Mouse (Mus musculus) lung, postnatal 14 days (tissue): ENCODE results near the gene Dkc1.
A peak's percentile ranks its signal among the peaks of the same experiment; 100 is the strongest.

Experiments used
- DNase-seq: peaks from one replicate; pipeline ENCODE4 v3.0.0; 2021

Dkc1 gene

DNA sequence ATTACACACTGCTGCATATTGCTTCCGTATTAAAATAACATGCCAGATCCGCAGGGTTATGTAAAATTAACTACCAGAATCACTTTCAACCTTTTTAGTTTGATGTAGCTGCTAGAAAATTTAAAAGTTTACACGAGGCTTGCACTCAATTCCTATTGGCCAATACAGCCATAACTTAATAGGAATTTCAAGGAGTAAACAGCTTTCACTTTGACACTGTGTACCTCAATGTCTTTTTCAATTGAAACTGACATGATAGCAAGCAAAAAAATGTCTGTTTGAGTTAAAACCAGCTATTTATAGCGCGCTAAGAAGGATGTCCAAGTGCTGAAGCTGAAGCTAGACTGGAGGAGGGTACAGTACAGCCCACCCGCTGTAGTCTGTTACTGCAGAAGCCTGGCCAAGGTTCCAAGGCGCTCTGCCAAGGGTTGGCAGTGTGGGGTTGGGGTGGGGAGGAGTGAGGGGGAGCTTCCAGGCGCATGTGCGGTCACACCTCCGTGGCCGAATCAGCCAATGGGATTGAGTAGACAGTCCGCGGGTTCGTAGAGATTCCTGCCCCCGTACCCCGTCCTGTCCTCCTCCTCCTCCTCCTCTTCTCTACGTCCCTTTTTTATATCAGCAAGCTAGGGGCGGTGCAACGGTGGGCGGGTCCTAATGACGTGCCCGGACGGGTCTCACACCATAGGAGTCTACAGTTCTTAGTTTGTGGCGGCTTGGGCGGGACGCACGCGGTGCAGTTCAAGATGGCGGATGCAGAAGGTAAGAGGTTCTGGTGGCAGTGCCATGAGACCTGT is at the start of gene Dkc1:
Dkc1 (plus strand) TSS at position 486 of the 794 bp plus-strand sequence.
- DNase-seq = peak; percentile 87

DNA sequence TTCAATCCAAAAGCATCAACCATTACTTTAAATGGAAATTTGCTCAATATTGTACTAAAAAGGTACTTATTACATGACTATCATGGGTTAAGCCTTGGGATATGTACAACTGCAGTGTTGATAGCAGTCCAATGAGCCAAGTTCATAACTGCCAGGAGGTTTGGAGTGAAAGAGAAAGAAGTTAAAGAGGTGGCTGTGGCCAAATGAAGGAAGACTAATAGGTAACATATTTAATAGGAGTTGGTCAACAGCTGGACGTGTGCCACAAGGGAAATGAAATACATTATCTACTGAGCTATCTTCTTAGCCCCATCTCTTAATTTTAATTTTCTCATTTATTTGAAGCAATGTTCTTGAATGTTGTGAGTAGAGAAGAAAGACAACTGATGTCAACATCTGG is 49.7 kb upstream of the Dkc1 start:
- no peak for DNase-seq

DNA sequence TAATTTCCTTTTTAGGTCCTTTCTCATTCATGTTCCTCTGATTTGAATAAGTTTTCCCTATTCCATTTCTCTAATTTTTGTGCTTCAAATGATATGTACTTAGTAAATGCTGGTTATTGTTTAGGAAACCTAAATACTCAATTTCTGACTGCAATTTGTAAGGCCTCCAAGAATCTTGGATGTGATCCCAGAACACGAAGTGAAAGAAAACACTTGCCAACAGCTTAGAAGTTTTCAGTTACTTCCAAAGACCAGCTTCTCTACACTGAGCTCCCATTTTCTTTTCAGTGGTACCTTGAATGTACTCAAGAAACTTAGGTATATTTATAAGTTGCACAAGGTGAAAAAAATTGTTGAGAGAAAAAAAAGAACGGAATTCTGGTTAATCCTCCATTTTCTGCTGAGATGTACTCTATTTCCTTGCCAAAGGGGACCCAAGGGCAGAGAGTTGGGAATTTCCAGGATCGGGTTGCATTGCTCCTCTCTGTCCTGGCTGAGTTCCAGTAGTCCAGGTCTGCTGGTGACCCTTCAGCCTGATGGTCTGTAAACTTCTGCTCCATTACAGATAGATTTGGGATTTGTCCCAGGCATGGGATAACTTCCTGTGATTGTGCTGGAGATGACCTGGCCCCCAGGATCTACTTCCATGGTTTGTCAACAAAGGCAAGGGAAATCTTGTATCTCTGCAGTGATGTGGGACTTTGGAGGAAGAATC is 48.6 kb upstream of the Dkc1 start:
- peak; percentile 22 for DNase-seq

DNA sequence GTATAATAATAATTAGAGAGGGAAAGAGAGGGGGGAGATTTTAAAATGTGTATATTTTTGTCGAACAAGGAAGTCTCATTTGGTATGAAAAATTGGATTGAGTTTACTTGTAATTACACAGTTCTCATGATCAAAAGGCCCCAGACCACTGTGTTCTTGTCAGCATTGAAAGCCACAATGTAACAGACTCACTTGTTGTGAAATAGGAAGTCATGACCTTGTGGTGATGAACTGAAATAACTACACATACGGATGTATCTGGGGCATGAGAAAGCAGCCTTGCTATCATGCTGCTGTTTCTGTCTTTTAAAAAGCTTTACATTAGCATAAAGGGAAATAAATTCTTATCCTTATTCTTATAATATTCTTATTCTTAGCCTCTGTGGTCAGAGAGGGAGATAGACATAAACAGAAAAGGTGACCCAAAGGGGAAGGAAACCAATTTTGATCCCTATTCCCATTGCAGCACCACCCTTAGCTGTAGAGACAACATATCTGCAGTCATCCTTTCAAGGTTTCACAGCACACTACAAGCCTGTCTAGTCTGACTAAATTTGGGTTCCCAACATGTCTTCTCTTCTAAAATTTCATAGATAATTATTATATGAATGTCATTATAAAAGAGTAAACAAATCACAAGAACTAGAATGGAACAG is 39.4 kb upstream of the Dkc1 start:
- no peak for DNase-seq

DNA sequence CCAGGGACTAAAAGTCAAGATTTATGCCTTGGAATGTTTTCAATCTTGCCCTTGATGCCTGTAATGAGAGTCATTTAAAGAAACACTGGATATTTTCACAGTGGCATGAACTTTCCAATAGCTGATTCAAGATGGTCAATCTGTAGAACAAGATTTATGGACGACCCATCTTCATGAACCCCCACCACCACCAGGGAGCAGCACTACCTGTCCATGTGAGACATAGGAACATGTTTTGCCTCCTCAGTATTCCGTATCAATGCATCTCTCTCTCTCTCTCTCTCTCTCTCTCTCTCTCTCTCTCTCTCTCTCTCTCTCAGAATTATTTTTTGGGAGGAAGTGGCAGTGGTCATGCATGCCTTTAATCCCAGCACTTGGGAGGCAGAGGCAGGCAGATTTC is 13.3 kb upstream of the Dkc1 start:
- DNase-seq = peak; percentile 13

GRCm38 (mm10) chrX:75083982-75084773 is 11.5 kb upstream of the Dkc1 start:
- peak; percentile 13 for DNase-seq

DNA sequence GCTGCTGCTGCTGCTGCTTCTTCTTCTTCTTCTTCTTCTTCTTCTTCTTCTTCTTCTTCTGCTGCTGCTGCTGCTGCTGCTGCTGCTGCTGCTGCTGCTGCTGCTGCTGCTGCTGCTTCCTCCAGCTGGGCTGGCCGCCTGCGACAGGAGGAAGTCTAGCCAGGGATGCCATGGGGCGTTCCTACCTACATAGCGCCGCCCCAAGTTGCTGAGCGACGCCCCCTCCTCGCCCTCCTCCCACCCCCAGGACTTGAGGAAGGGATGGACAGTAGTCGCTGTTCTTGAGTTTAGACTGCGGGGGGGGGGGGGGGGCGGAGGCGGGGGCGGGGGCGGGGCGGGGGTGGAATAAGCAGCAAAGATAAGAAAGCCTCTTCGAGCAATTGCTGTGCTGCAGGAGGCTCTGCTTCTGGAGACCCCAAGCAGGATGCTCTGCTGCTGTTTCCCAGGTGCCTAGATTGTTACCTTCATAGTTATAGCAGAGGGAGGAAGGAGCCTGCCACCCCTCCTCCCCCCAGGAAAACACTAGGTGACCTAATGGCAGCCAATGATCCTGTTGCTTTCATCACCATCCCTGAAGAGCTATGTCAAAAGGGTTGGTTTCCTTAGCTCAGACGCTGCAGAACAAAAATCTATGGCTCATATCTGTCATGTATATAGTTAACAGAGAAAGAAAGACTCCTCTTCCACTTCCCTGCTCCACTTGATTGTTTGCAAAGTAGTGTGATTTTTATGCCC is 10.7 kb upstream of the Dkc1 start, which contains the start of gene Gab3:
Gab3 (minus strand) TSS at position 685 of the 735 bp plus-strand sequence.
- DNase-seq = peak; percentile 62

DNA sequence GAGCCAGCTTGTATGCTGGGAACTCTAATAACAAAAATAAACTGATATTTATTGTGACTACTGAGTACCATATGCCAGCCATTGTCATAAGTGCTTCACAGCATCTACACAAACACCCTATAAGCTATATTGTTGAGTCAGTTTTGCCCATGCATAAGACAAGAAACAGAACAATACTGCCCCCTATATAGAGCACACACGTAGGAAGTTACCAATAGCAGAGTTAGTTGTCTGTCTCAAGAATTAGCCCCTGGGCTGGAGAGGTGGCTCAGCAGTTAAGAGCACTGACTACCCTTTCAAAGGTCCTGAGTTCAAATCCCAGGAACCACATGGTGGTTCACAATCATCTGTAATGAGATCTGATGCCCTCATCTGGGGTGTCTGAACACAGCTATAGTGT is 10.0 kb upstream of the Dkc1 start:
- DNase-seq = no peak

- DNase-seq = no peak
Measured at GRCm38 (mm10) chrX:75096163-75096770, 613 bp downstream of the Dkc1 start.

DNA sequence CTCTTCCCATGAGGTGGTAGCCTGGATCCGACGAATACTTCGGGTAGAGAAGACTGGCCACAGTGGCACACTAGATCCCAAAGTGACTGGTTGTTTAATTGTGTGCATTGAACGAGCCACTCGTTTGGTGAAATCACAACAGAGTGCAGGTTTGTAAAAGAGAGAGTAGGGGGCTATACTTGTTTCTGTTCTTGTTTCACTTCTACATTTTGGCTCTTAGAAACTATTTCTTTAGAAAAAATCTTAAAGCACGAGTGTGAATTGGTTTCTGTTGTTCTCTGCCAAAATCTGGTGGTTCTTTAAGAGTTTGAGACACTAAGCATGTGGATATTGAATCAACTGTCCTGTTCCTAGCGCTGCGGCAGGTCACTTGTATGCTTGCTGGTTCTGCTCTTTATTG is 3.1 kb downstream of the Dkc1 start:
- DNase-seq = no peak

DNA sequence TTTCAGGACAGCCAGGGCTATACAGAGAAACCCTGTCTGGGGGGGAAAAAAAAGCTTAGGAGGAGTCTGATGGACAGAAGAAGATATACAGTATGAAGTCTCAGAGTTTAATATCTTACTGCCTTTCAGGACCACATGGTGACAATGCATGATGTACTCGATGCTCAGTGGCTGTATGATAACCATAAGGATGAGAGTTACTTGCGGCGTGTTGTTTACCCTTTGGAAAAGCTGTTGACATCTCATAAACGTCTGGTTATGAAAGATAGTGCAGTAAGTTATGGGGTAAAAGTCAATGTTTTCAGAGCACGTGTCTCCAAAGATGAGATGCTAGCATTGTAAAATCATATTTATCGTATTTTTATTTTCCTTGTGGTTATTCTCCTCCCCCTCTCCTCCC is 6.6 kb downstream of the Dkc1 start:
- no peak for DNase-seq

DNA sequence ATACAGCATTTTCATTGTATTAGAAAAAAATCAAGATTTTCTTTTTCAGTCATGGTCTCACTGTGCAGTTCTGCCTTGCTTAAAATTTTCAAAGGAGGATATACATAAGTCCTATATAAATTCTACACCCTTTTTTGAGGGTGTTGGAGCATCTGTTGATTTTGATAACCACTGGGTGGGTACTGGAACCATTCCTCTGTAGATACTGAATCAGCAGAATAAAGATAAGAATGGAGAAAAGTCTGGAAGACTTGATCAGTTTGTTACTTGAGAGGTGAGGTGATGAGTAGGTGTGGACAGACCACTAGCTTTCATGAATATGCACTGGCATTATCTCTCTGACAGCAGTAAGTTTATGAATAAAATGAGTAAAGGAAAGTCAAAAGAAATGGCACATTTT is 19.9 kb downstream of the Dkc1 start:
- DNase-seq = no peak

DNA sequence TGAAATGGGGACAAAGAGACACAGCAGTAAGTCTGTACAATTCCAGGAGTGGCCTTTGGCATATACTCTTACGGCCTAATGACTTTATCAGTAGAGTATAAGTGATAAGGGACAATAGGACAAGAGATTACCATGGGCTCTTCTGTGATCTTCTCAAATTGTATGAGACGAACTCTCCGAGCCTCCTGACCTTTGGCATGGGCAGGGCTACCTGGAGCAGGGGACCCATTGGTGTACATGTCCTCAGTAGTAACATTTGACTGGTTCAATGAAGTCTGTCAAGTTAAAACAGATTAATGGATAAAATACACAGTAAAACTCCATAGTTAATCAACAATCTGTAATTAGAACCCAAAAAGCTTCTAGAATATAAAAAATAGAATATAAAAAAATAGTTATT is 30.0 kb downstream of the Dkc1 start:
- DNase-seq = no peak

GRCm38 (mm10) chrX:75126893-75127292 is 31.2 kb downstream of the Dkc1 start:
- DNase-seq = no peak

DNA sequence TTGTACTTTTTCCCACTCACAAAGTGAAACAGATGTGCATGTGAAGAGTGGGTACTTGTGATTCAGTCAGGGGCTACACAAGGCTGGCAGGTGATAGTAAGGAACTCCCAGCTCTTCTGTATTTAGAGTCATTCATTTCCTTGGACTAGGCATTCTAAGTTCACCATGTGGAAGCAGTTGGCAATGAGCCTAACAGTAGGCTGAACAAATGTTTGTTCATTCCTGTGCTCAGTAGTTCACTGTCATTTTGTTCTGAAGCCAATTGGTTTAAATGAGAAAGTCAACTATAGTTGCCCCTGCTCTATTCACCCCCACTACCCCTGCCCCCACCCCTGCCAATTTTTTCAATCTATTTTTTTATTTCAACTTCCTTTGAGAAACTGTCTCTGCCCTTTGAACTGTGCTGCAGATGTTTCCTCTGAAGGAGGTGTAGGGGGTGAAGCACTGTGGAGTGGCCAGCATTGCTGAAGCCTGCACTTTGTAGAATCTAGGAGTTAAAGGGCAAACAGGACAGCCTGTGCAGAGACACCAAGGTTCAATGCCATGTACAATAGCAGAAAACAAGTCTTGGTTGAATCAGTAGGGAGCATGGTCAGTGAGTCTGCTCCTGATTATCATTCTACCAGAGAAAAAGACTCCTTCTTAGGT is 32.8 kb downstream of the Dkc1 start:
- DNase-seq = peak; percentile 4

GRCm38 (mm10) chrX:75129474-75129873 is 33.8 kb downstream of the Dkc1 start:
- no peak for DNase-seq

- peak; percentile 81 for DNase-seq
Measured at GRCm38 (mm10) chrX:75130467-75131160, 35.0 kb downstream of the Dkc1 start, which contains the start of gene Mpp1. Mpp1 (minus strand) TSS chrX:75131016.

DNA sequence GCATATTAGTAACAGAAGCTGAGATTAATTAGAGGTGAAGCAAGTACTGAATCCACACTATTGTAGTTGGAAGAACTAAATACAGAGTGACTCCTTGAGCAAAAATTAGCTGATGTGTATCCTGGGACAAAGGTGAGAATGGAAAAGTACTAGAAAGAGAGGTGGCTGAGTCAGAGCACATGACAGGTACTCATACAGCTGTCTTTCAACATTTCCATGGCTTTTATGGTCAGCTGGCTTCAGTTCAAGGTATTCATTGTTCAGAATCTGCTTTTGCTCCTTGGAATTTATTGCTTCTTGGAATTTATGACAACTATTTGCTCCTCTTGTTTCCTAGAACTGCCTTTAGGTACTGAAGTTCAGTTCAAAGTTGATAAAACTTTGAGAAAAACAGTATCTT is 41.3 kb downstream of the Dkc1 start:
- DNase-seq = no peak

GRCm38 (mm10) chrX:75137729-75138128 is 42.1 kb downstream of the Dkc1 start:
- DNase-seq = no peak

- DNase-seq = no peak
Measured at GRCm38 (mm10) chrX:75138182-75138581, 42.5 kb downstream of the Dkc1 start.
